Mouse (Mus musculus) cerebellum, adult 2 months (tissue): ENCODE results near the gene Scn1b. TPM values are rescaled to one million over a fixed set of nuclear protein-coding genes. Genes with fewer than 3 reads are reported as not detected.

Experiments
- DNase-seq, 2 experiments: peaks; one replicate each; pipeline ENCODE4 v3.0.0; 2021
- H3K27ac ChIP-seq: fragments of 200-500 bp; 2 replicates; pipeline ENCODE4 v1.5.1; 2012; ENCODE audit warnings: low read length, control low read depth, inconsistent platforms; ENCODE audit not compliant: insufficient read depth
- H3K27me3 ChIP-seq: fragments of 200-500 bp; 2 replicates; pipeline ENCODE4 v1.6.1; 2012; ENCODE audit warnings: inconsistent platforms, mild to moderate bottlenecking, low read length, moderate library complexity; ENCODE audit not compliant: control insufficient read depth, insufficient read depth
- H3K4me1 ChIP-seq: fragments of 200-500 bp; 2 replicates; pipeline ENCODE4 v1.6.1; 2011; ENCODE audit warnings: low read length; ENCODE audit not compliant: control insufficient read depth, insufficient read depth
- H3K4me3 ChIP-seq: fragments of 200-500 bp; replicated peaks from 2 replicates; pipeline ENCODE3; 2011; ENCODE audit warnings: mild to moderate bottlenecking, low read depth, low read length, control low read depth; ENCODE audit not compliant: insufficient read depth
- CTCF ChIP-seq: fragments of 200-500 bp; IDR thresholded peaks from 2 replicates; pipeline ENCODE4 v1.5.1; 2011; ENCODE audit warnings: low read depth, mild to moderate bottlenecking, control low read depth, low read length, moderate library complexity, borderline replicate concordance; ENCODE audit not compliant: insufficient read depth
- POLR2A ChIP-seq: fragments of 200-500 bp; IDR thresholded peaks from 2 replicates; pipeline ENCODE4 v1.6.1; 2011; ENCODE audit warnings: low read length, control low read depth, borderline replicate concordance; ENCODE audit not compliant: insufficient read depth
- WGBS: fragments of 180-500 bp; shearing (Covaris S2); methylation state at CpG from one replicate; pipeline ENCODE4 v1.1.7; 2018; 5-methylcytosine and 5-hydroxymethylcytosine counted together
- polyA plus RNA-seq: library from polyadenylated mRNA; depleted of rRNA; stranded (reverse); fragments of >200 nt; gene quantifications from 2 replicates; pipeline ENCODE4 v1.2.3, GENCODE M21; 2012

Scn1b gene
- polyA plus RNA-seq, 1 experiment, result 1,376 TPM

- H3K4me1 ChIP-seq, result no peaks in the 10 kb centered on the region; the same call in 1 of the 2 replicates
- WGBS, result 44% methylated on average over 5 of the region's 5 CpGs
- TF ChIP-seq CTCF (peak; percentile 56; the same call in 1 of the 2 replicates), POLR2A (no peak)
- no peaks in the 10 kb centered on the region for H3K27me3 ChIP-seq
- no peak overlapping the region; the same call in 1 of the 2 replicates for H3K27ac ChIP-seq
- no peak overlapping the region for H3K4me3 ChIP-seq
- DNase-seq, result peak in 1 of 2 experiments; percentile 51
Measured at GRCm38 (mm10) chr7:31077885-31078445, 48.8 kb downstream of the Scn1b start.

DNA sequence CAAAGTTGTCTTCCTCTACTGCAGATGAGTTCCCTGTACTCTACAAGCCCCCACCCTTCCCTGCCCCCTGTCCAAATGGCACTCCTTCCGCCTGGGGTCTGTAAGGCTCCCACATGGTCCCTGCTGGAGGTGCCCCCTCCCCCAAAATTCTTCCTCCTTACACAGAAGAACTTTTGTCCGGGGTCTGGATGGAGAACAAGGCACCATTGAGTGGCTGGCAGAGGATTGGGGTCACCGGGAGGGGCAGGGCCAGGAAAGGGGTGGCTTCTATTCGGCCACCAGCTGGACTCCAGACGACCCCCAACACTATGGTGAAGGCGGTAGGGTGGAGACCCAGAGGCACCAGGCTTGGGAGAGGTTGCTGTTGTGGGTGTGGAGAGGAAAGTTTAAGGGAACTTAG is 49.3 kb downstream of the Scn1b start:
- Histone ChIP-seq H3K4me3 (no peak overlapping the region), H3K27ac (no peak overlapping the region; the same call in 1 of the 2 replicates), H3K27me3 (no peaks in the 10 kb centered on the region), H3K4me1 (no peaks in the 10 kb centered on the region; the same call in 1 of the 2 replicates)
- peak in 1 of 2 experiments; percentile 57 for DNase-seq
- TF ChIP-seq CTCF (no peak), POLR2A (no peak)
- WGBS, result 45% methylated on average over 6 of the region's 6 CpGs

GRCm38 (mm10) chr7:31076492-31076891 is 50.3 kb downstream of the Scn1b start, which contains the start of gene Fxyd3:
Gene Fxyd3 (minus strand): TSS chr7:31076704.
- TF ChIP-seq POLR2A (no peak), CTCF (no peak)
- Histone ChIP-seq H3K4me1 (no peaks in the 10 kb centered on the region; the same call in 1 of the 2 replicates), H3K27me3 (no peaks in the 10 kb centered on the region), H3K27ac (0 out of 2 replicates have a peak within 1 kb of the TSS, but pooled peaks have one; percentile 11), H3K4me3 (no peak within 1 kb of the TSS)
- WGBS, result 73% methylated on average over 5 of the region's 5 CpGs
- no peak for DNase-seq

GRCm38 (mm10) chr7:31074713-31075069 is 52.1 kb downstream of the Scn1b start:
- H3K4me3 ChIP-seq, result no peak overlapping the region
- H3K27ac ChIP-seq, result no peak overlapping the region
- WGBS, result 31% methylated on average over 5 of the region's 5 CpGs
- no peaks in the 10 kb centered on the region for H3K27me3 ChIP-seq
- peak in 1 of 2 experiments; percentile 38 for DNase-seq
- H3K4me1 ChIP-seq, result no peaks in the 10 kb centered on the region; the same call in 1 of the 2 replicates
- no peak for TF ChIP-seq POLR2A
- TF ChIP-seq CTCF, result no peak

DNA sequence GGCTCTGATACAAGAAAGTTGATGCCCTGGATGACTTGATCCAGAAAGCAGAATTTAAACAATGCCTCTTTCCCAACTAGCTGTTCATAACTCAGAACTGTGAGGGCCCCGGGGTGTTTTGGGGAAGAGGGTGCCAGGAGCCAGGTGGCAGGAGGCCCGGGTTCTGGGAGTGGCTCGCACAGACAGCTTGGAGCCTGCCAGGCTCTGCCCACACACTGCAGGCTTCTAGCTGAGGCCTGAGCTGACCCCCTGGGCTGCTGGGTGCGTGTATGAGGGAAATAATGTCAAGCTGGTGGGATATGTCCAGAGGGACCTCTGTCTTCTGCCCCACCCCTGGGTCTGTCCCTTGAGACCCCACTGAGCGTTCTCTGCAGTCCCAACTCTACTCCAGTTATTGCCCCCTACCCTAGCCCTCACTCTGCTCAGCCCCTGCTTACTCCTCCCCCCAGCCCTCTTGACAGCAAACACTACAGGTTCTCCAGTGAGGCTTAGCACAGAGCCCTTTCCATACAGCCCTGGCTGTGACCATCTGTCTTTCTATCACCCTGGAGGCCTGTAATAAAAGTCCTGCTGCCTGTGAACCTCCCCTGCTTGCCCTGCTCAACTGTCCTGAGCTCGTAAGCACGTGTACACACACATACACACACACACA is 52.6 kb downstream of the Scn1b start:
- no peaks in the 10 kb centered on the region for H3K27me3 ChIP-seq
- no peak for TF ChIP-seq POLR2A
- TF ChIP-seq CTCF, result no peak
- WGBS, result 16% methylated on average over 7 of the region's 7 CpGs

GRCm38 (mm10) chr7:31073546-31073945 is 53.3 kb downstream of the Scn1b start:
- Histone ChIP-seq H3K27ac (no peak overlapping the region), H3K4me1 (no peaks in the 10 kb centered on the region; the same call in 1 of the 2 replicates), H3K27me3 (no peaks in the 10 kb centered on the region), H3K4me3 (no peak overlapping the region)
- no peak for TF ChIP-seq CTCF
- TF ChIP-seq POLR2A, result no peak
- DNase-seq, result peak in 1 of 2 experiments; percentile 38

More for the DNA sequence above, 52.6 kb downstream of the Scn1b start:
- Histone ChIP-seq H3K4me3 (no peak overlapping the region), H3K4me1 (no peaks in the 10 kb centered on the region; the same call in 1 of the 2 replicates), H3K27ac (no peak overlapping the region)
- peak; percentile 44 to 62 for DNase-seq

GRCm38 (mm10) chr7:31072326-31072725 is 54.5 kb downstream of the Scn1b start:
- H3K27ac ChIP-seq, result no peak overlapping the region
- DNase-seq, result peak in 1 of 2 experiments; percentile 49
- H3K27me3 ChIP-seq, result no peaks in the 10 kb centered on the region
- no peaks in the 10 kb centered on the region; the same call in 1 of the 2 replicates for H3K4me1 ChIP-seq
- TF ChIP-seq CTCF, result no peak
- no peak for TF ChIP-seq POLR2A
- 49% methylated on average over 9 of the region's 9 CpGs for WGBS
- H3K4me3 ChIP-seq, result no peak overlapping the region
